Mouse (Mus musculus) limb, embryonic 14.5 days (tissue): Measurements from ENCODE around the gene Snx11. TPM values are rescaled to one million over a fixed set of nuclear protein-coding genes. Genes with fewer than 3 reads are reported as not detected.

Experiments used
- ATAC-seq: fragments of 200-750 bp; cut with Nextera tagmentation; 2 replicates; pipeline ENCODE4 v1.8.0; 2017; ENCODE audit warnings: low read depth, moderate number of reproducible peaks, moderate TSS enrichment; ENCODE audit not compliant: low FRiP score
- DNase-seq: peaks from one replicate; pipeline ENCODE4 v3.0.0-alpha.2; 2015; ENCODE audit warnings: low spot score
- H3K27ac ChIP-seq: fragments of 300-500 bp; sonication (generic); replicated peaks from 2 replicates; pipeline ENCODE4 v1.5.1; 2014; ENCODE audit warnings: low read depth, mild to moderate bottlenecking, low read length, moderate library complexity, mixed read lengths
- H3K27me3 ChIP-seq: fragments of 300-500 bp; sonication (generic); 2 replicates; pipeline ENCODE4 v1.6.1; 2014; ENCODE audit warnings: low read length, mixed read lengths; ENCODE audit not compliant: control insufficient read depth, insufficient read depth
- H3K36me3 ChIP-seq: fragments of 300-500 bp; sonication (generic); 2 replicates; pipeline ENCODE4 v1.6.1; 2014; ENCODE audit warnings: mild to moderate bottlenecking, low read length, moderate library complexity, mixed read lengths; ENCODE audit not compliant: control insufficient read depth, insufficient read depth
- H3K4me1 ChIP-seq: fragments of 300-500 bp; sonication (generic); 2 replicates; pipeline ENCODE4 v1.6.1; 2014; ENCODE audit warnings: antibody characterized with exemption, low read length, mixed read lengths; ENCODE audit not compliant: control insufficient read depth, insufficient read depth
- H3K4me2 ChIP-seq: fragments of 300-500 bp; sonication (generic); replicated peaks from 2 replicates; pipeline ENCODE4 v1.6.1; 2014; ENCODE audit warnings: low read depth, mild to moderate bottlenecking, low read length, moderate library complexity; ENCODE audit not compliant: severe bottlenecking
- H3K4me3 ChIP-seq: fragments of 300-500 bp; sonication (generic); replicated peaks from 2 replicates; pipeline ENCODE4 v1.5.1; 2014; ENCODE audit warnings: low read length
- H3K9ac ChIP-seq: fragments of 300-500 bp; sonication (generic); 2 replicates; pipeline ENCODE4 v1.6.1; 2014; ENCODE audit warnings: mild to moderate bottlenecking, low read depth, low read length, moderate library complexity; ENCODE audit not compliant: severe bottlenecking
- H3K9me3 ChIP-seq: fragments of 300-500 bp; sonication (generic); 2 replicates; pipeline ENCODE4 v1.6.1; 2016; ENCODE audit warnings: low read length; ENCODE audit not compliant: control insufficient read depth
- POLR2A ChIP-seq: fragments of 200-500 bp; IDR thresholded peaks from 2 replicates; pipeline ENCODE4 v1.8.0; 2012; ENCODE audit warnings: inconsistent platforms, mild to moderate bottlenecking, moderate library complexity, borderline replicate concordance; ENCODE audit not compliant: insufficient read depth, insufficient read length; ENCODE audit errors: extremely low read depth
- WGBS: fragments of 180-500 bp; shearing (Covaris S2); extraction: QIAGEN DNeasy Blood & Tissue Kit; methylation state at CpG from one replicate; pipeline ENCODE4 v1.1.7; 2014; 5-methylcytosine and 5-hydroxymethylcytosine counted together
- polyA plus RNA-seq, 2 experiments: library from polyadenylated mRNA; depleted of rRNA in 1 of 2; stranded (reverse) in 1 of 2; unstranded in 1 of 2; fragments of >200 nt; fragmentation: Nextera tagmentation in 1 of 2; extraction: Ambion mirVana in 1 of 2; gene quantifications; 2 replicates each; pipeline versions ENCODE4 v1.2.1 to v1.2.3; 2012 to 2014

The Snx11 gene
- polyA plus RNA-seq (2012; rRNA removed) (28.3 and 28.7 TPM in 2 replicates), polyA plus RNA-seq (2014; fragmentation: Nextera tagmentation; extraction: Ambion mirVana) (11.9 and 13.3 TPM in 2 replicates)

DNA sequence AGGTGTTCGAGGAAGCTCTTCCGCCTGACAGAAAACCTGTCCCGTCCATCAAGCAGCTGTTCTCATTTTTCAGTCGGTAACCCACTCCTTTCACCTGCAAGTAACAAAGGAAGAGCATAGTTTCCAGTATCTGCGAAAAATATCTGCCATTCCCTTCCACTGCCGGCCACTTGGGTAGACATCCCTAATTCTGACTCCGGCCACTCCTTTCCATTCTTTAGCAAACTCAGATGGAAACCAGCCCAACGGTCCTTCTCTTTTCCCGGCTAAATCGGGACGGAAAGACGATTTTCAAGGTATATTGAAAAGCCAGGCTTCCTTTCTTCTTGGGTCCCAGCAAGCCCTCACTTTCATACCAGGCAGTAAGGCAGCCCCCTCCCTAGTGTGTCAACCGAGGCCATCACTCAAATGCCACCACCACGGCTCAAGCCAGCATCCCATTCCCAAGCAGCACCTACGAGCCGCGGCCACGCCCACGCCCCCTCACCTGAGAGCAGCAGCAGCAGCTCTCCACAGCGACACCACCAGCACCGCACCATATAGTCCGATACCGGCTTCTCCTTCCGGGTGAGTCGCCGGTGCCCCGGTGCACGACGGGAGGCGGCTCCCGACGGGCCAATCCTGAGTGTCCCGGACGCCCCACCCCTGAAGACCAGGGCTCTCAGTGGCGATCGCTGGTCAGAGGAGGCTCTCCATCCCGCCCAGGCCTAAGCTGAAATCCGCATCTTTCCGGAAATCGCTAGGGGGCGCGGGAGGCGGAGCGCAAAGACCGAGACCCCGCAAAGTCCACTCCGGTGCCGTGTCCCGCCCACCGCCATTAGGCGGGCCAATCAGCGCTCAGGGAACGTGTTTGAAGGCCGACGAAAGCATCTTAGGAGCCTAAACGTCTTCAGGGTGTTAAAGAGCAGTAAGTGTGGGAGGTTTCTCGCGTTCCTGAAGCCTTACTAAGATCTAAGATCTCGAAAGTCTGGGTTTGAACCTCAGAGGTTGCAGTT lies at the start of gene Snx11:
Snx11 (minus strand) TSS at position 592 of the 995 bp plus-strand sequence.
- peaks cover 6% of the 10 kb centered on the region; the same call in 1 of the 2 replicates for H3K4me1 ChIP-seq
- ATAC-seq = peak; percentile 98

DNA sequence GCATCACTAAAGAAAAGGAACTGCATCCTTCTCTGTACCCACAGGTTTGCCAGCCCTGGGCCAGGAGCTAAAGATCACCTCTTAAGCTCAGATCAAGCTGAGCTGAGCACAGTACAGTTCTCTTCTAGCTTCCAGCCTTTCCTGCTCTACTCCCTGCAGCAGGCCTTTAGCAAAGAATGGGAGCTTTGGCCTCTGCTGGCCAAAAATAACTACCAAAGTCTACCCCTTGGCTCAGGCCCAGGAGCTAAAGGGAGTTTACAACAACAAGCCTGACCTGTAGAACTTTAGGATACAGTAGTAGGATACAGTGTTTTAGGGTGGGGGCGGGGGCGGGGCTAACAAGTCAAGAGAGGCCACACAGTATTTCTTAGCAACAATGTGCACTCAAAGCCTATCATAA lies 49.1 kb upstream of the Snx11 start:
- DNase-seq = no peak
- no peak overlapping the region for H3K27ac ChIP-seq
- H3K4me1 ChIP-seq = peaks cover 50% of the 10 kb centered on the region

More for the DNA sequence above, at the start of gene Snx11:
- Histone ChIP-seq H3K27ac (peak within 1 kb of the TSS; percentile 27; the same call in 1 of the 2 replicates), H3K4me3 (peak within 1 kb of the TSS; percentile 65), H3K27me3 (no peaks in the 10 kb centered on the region), H3K9me3 (no peaks in the 10 kb centered on the region), H3K4me2 (peak within 1 kb of the TSS; percentile 75), H3K9ac (peak within 1 kb of the TSS; percentile 58), H3K36me3 (peaks cover 14% of the 10 kb centered on the region)
- peak; percentile 96 for DNase-seq
- WGBS = 1% methylated on average over 58 of the region's 59 CpGs
- TF ChIP-seq POLR2A = peak; percentile 72; the same call in 1 of the 2 replicates

DNA sequence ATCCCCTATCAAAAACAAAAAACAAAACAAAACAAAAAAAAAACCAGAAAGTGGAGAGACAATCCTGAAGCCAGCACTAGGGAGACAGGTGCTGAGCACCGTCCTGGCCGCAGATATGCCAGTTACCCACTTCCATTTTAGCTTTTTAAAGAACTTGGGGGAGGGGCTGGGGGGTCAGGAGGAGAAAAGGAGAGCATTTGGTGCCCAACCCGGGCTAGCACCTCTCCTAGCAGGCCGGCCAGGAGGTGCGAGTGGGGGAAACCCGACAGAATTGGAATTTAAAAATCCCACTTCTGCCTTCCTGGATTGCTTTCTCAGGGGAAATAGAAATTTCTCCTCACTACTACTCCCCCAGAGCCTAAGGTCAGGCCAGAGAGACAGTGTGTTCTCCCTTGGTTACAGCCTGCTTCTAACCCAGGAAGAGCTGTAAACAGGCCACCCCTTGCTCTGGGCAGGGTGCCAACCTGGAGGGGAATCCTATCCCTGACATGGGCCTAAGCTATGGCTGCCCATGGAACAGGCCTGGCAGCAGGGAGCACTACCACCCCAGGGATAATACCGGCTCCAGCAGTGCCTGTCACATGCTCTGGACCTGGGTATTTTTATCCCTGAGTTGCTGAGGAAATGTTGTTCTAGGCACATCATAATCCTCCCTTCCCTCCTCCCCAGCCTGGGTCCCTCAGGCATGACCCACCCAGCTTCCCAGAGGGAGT lies 47.6 kb upstream of the Snx11 start:
- Histone ChIP-seq H3K4me1 (peaks cover 46% of the 10 kb centered on the region), H3K9ac (no peak overlapping the region), H3K9me3 (no peaks in the 10 kb centered on the region), H3K36me3 (peaks cover 48% of the 10 kb centered on the region), H3K4me2 (peak overlapping the region; percentile 76), H3K4me3 (peak overlapping the region; percentile 49), H3K27me3 (no peaks in the 10 kb centered on the region), H3K27ac (peak overlapping the region; percentile 71)
- ATAC-seq (no peak), DNase-seq (peak; percentile 25)
- TF ChIP-seq POLR2A = no peak
- WGBS = 29% methylated on average over 7 of the region's 7 CpGs

More for the DNA sequence above, 49.1 kb upstream of the Snx11 start:
- no peak overlapping the region for H3K9ac ChIP-seq
- WGBS = 77% methylated on average over 2 of the region's 2 CpGs
- no peak overlapping the region for H3K4me3 ChIP-seq
- no peak for ATAC-seq
- no peaks in the 10 kb centered on the region for H3K27me3 ChIP-seq
- H3K36me3 ChIP-seq = peaks cover 33% of the 10 kb centered on the region
- peak overlapping the region; percentile 4 for H3K4me2 ChIP-seq
- TF ChIP-seq POLR2A = no peak
- H3K9me3 ChIP-seq = no peaks in the 10 kb centered on the region

DNA sequence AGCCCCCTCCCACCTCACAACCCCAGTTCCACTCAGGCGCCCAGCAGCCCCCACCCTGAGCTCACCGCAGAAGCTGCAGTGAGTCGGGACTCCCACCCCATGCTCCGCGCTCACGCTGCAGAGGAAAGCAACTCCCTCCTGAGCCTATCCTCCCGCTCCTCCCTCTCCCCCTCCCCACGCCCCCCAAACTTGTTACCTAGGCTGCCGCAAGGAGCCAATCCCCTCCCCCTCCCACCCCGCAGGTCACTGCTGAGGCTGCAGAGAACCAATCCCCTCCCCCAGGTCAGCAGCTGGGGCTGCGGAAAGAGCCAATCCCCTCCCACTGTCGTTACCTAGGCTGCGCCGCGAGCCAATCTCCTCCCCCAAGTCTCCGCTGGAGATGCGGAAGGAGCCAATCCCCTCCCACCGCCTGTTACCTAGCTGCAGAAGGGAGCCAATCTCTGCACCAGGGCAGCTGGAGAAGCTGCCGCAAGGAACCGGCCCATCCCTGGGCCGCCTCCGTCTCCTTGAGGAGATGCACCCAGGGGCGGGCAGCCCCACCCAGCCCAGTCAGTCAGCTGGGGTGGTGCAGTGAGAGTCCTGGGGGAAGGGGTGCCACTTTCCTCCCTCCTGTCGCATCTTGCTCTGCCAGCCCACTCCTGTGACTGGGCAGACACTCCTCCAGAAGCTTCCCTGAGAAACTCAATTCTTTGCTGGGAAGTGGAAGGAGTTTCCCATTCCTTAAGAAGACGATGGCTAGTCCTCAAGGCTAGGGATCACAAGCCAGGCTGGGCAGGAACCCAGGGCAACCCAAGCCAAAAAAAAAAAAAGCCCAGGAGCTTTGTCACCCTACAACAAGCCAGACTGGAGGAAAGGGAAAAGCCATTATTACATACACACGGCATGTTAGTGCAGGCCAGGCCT lies 46.8 kb upstream of the Snx11 start:
- Histone ChIP-seq H3K9ac (peak overlapping the region; percentile 43), H3K36me3 (peaks cover 57% of the 10 kb centered on the region), H3K27ac (peak overlapping the region; percentile 71), H3K9me3 (no peaks in the 10 kb centered on the region), H3K4me2 (peak overlapping the region; percentile 76), H3K27me3 (no peaks in the 10 kb centered on the region), H3K4me1 (peaks cover 46% of the 10 kb centered on the region), H3K4me3 (peak overlapping the region; percentile 49)
- ATAC-seq = peak; percentile 93
- under 1% methylated on average over 13 of the region's 26 CpGs for WGBS
- TF ChIP-seq POLR2A = no peak
- DNase-seq = peak; percentile 95
